Mouse (Mus musculus) liver, embryonic 11.5 days (tissue): ENCODE measurements around the gene Ppfibp2. TPM values are rescaled to one million over a fixed set of nuclear protein-coding genes. Genes with fewer than 3 reads are reported as not detected.

ENCODE experiments used
- ATAC-seq: fragments of 200-750 bp; cut with Nextera tagmentation; replicated peaks from 2 replicates; pipeline ENCODE4 v1.8.0; 2017; ENCODE audit warnings: moderate number of reproducible peaks, mild to moderate bottlenecking, moderate TSS enrichment, moderate library complexity; ENCODE audit not compliant: low FRiP score
- DNase-seq: peaks from one replicate; pipeline ENCODE4 v3.0.0-alpha.2; 2017; ENCODE audit warnings: low spot score
- H3K27ac ChIP-seq: fragments of 300-500 bp; sonication (generic); 2 replicates; pipeline ENCODE4 v1.5.1; 2014; ENCODE audit warnings: mild to moderate bottlenecking, low read depth, low read length, control low read depth
- H3K27me3 ChIP-seq: fragments of 300-500 bp; sonication (generic); replicated peaks from 2 replicates; pipeline ENCODE4 v1.6.1; 2014; ENCODE audit warnings: low read length, mixed read lengths; ENCODE audit not compliant: control insufficient read depth, insufficient read depth
- H3K36me3 ChIP-seq: fragments of 300-500 bp; sonication (generic); 2 replicates; pipeline ENCODE4 v1.6.1; 2014; ENCODE audit warnings: mild to moderate bottlenecking, low read length, moderate library complexity, mixed read lengths; ENCODE audit not compliant: control insufficient read depth, insufficient read depth
- H3K4me1 ChIP-seq: fragments of 300-500 bp; sonication (generic); replicated peaks from 2 replicates; pipeline ENCODE4 v1.6.1; 2014; ENCODE audit warnings: low read length, mixed read lengths; ENCODE audit not compliant: control insufficient read depth, insufficient read depth
- H3K4me2 ChIP-seq: fragments of 300-500 bp; sonication (generic); 2 replicates; pipeline ENCODE4 v1.6.1; 2014; ENCODE audit warnings: mild to moderate bottlenecking, control low read depth, moderate library complexity
- H3K4me3 ChIP-seq: fragments of 300-500 bp; sonication (generic); 2 replicates; pipeline ENCODE4 v1.5.1; 2014; ENCODE audit warnings: low read depth, low read length, control low read depth
- H3K9ac ChIP-seq: fragments of 300-500 bp; sonication (generic); 2 replicates; pipeline ENCODE4 v1.6.1; 2014; ENCODE audit warnings: low read depth, low read length, control low read depth
- H3K9me3 ChIP-seq: fragments of 300-500 bp; sonication (generic); 2 replicates; pipeline ENCODE4 v1.6.1; 2016; ENCODE audit warnings: low read length, inconsistent platforms, mixed read lengths; ENCODE audit not compliant: control insufficient read depth
- WGBS: fragments of 180-500 bp; shearing (Covaris S2); extraction: QIAGEN DNeasy Blood & Tissue Kit; methylation state at CpG from one replicate; pipeline ENCODE4 v1.1.7; 2014; 5-methylcytosine and 5-hydroxymethylcytosine counted together
- polyA plus RNA-seq: library from polyadenylated mRNA; unstranded; fragments of >200 nt; fragmentation: Nextera tagmentation; extraction: Ambion mirVana; gene quantifications from 2 replicates; pipeline ENCODE4 v1.2.1, GENCODE M21; 2014

The Ppfibp2 gene
- polyA plus RNA-seq, 1 experiment from 2014 or later = 9.1 TPM

- no peaks in the 10 kb centered on the region for H3K36me3 ChIP-seq
- ATAC-seq (no peak), DNase-seq (no peak)
- no peaks in the 10 kb centered on the region for H3K4me1 ChIP-seq
- H3K9ac ChIP-seq = no peak overlapping the region
- no peaks in the 10 kb centered on the region for H3K9me3 ChIP-seq
- no peaks in the 10 kb centered on the region for H3K27me3 ChIP-seq
- 47% methylated on average over 5 of the region's 5 CpGs for WGBS
- no peak overlapping the region for H3K4me3 ChIP-seq
- H3K4me2 ChIP-seq = no peak overlapping the region
- H3K27ac ChIP-seq = no peak overlapping the region
Measured at GRCm38 (mm10) chr7:107600651-107601050, 5.6 kb downstream of the Ppfibp2 start.

GRCm38 (mm10) chr7:107602505-107602904, 7.5 kb downstream of the Ppfibp2 start:
- Histone ChIP-seq H3K36me3 (no peaks in the 10 kb centered on the region), H3K9me3 (no peaks in the 10 kb centered on the region), H3K9ac (no peak overlapping the region), H3K4me1 (no peaks in the 10 kb centered on the region), H3K27ac (no peak overlapping the region), H3K4me2 (no peak overlapping the region), H3K27me3 (no peaks in the 10 kb centered on the region), H3K4me3 (no peak overlapping the region)
- no peak for ATAC-seq
- no peak for DNase-seq
- WGBS = 82% methylated on average over 4 of the region's 4 CpGs

DNA sequence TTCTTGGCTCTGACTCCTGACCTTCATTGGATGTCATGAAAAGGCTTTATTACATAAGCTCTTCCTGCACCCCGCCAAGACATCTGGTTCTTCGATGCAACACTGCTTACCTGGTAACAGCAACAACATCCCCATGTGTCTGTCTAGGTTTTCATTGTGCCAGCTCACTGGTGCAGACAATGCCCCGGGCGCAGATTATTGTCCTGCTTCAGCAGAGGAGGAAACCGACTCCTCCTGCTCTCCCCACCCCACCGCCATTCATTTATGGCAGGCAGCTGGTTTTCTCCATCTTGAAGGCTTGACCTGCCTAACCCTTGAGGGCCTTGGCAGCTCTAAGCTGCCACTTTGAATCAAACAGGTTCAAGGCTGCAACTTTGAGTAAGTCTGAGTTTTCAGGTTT, 7.9 kb downstream of the Ppfibp2 start:
- Histone ChIP-seq H3K36me3 (no peaks in the 10 kb centered on the region), H3K9ac (no peak overlapping the region), H3K27me3 (no peaks in the 10 kb centered on the region), H3K4me1 (no peaks in the 10 kb centered on the region), H3K4me3 (no peak overlapping the region), H3K9me3 (no peaks in the 10 kb centered on the region), H3K27ac (no peak overlapping the region), H3K4me2 (no peak overlapping the region)
- WGBS = 90% methylated on average over 6 of the region's 6 CpGs
- ATAC-seq = no peak
- no peak for DNase-seq

DNA sequence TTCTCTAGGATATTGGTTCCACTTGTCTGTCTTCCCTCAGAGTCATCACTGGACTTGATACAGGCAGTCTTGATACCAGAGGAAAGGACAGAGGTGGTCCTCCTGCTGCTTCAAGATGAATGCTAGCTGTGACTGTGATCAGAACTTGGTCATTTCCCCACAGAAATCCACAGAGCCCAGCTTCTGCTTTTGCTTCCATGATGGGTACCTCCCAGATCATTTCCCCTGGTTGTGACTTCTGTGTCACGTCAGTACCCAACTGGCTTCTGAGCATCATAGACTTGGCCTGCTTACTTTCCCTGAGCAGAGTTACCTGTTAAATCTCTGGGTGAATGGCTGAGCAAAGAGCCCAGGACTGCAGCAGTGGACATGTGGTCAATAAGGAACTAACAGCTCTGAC, 12.8 kb downstream of the Ppfibp2 start:
- Histone ChIP-seq H3K9ac (no peak overlapping the region), H3K27ac (no peak overlapping the region), H3K27me3 (no peaks in the 10 kb centered on the region), H3K36me3 (no peaks in the 10 kb centered on the region), H3K4me3 (no peak overlapping the region), H3K4me1 (no peaks in the 10 kb centered on the region), H3K9me3 (no peaks in the 10 kb centered on the region), H3K4me2 (no peak overlapping the region)
- ATAC-seq (no peak), DNase-seq (no peak)
- 66% methylated on average over 1 of the region's 1 CpGs for WGBS

DNA sequence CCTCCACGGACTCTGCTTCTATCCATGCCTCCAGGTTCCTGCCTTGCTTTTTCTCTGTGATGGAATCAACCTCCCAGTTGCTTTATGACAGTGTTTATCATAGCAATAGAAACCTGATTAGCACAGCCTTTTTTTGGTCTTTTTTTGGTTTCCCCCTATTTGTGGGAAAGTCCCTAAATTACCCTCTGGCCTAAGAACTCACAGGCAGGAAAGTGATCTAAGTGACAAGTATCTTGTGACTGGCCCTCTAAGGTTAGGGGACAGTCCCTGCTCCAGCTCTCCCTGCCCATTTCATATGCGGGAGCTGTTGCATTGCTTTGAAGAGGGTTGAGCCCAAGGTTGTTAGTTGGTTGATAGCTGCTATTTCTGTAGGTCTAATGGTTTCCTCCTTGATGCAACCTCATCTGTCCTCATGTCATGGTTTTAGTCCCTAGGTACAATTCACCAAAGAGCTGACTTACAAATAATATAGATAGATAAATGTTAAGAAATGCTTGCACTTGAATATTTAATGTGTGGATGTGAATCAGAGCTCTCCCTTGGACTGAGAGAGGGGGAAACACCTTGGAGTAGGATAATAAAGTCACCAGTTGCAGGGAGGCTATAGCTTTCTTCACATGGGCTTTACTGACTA, 14.7 kb downstream of the Ppfibp2 start:
- H3K4me3 ChIP-seq = no peak overlapping the region
- 100% methylated on average over 2 of the region's 2 CpGs for WGBS
- no peaks in the 10 kb centered on the region for H3K4me1 ChIP-seq
- H3K4me2 ChIP-seq = no peak overlapping the region
- no peak overlapping the region for H3K27ac ChIP-seq
- no peak overlapping the region for H3K9ac ChIP-seq
- no peaks in the 10 kb centered on the region for H3K36me3 ChIP-seq
- ATAC-seq (no peak), DNase-seq (no peak)
- no peaks in the 10 kb centered on the region for H3K27me3 ChIP-seq
- H3K9me3 ChIP-seq = no peaks in the 10 kb centered on the region

GRCm38 (mm10) chr7:107610880-107611279, 15.9 kb downstream of the Ppfibp2 start:
- Histone ChIP-seq H3K4me3 (no peak overlapping the region), H3K4me2 (no peak overlapping the region), H3K9ac (no peak overlapping the region), H3K36me3 (no peaks in the 10 kb centered on the region), H3K4me1 (no peaks in the 10 kb centered on the region), H3K27me3 (no peaks in the 10 kb centered on the region), H3K9me3 (no peaks in the 10 kb centered on the region), H3K27ac (no peak overlapping the region)
- DNase-seq = no peak
- no peak for ATAC-seq
- 63% methylated on average over 5 of the region's 5 CpGs for WGBS

DNA sequence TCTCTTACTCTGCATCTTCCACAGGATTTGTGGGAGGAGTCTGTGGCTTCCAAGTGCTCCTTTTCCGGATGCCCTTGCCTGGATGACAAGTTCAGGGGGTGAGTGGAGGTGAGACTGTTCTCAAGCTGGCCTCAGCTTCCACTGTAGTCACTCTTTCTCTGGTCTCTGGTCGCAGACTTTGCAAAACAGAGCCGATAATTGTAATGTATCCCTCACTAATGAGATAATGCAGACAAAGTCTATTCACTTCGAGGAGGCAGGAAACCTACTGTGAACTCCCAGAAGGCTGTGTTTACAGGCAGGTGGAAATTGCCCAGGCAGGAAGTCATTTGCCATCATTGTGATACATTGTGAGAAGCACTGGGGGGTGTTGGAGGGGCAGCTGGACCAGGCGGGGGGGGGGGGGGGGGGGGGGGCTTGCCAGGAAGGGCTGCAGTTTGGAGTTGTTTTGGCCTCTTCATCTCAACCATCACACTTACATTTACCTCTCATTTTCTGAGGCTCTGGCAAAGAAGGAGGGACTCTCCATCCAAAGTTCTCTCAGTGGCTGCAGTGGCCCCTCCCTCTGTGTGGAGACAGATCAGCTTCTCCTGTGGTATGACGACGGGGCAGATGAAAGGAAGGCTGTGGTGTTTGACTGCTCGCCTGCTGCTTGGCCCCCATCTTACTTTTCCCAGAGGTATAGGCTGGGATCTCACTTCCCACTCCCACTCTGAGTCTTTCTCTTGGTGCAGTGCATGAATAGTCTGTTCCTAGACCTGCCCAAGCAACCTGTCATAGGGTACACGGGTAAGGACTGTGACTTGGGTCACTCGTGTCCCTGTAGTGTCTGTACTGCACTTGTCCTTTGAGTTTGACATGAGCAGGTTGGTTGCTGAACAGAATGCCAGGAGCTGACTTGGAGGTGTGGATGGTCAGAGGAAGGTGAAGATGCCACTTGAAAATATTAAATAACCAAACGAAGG, 23.3 kb downstream of the Ppfibp2 start:
- no peaks in the 10 kb centered on the region for H3K4me1 ChIP-seq
- H3K4me2 ChIP-seq = no peak overlapping the region
- no peaks in the 10 kb centered on the region for H3K27me3 ChIP-seq
- H3K4me3 ChIP-seq = no peak overlapping the region
- ATAC-seq = no peak
- no peaks in the 10 kb centered on the region for H3K9me3 ChIP-seq
- no peak overlapping the region for H3K27ac ChIP-seq
- DNase-seq = no peak
- WGBS = 48% methylated on average over 10 of the region's 11 CpGs
- H3K9ac ChIP-seq = no peak overlapping the region
- H3K36me3 ChIP-seq = no peaks in the 10 kb centered on the region

- WGBS = 71% methylated on average over 4 of the region's 4 CpGs
- ATAC-seq (peak; percentile 19; the same call in 1 of the 2 replicates), DNase-seq (no peak)
Measured at GRCm38 (mm10) chr7:107619225-107619624, 24.2 kb downstream of the Ppfibp2 start.

More at GRCm38 (mm10) chr7:107619225-107619624, 24.2 kb downstream of the Ppfibp2 start:
- Histone ChIP-seq H3K4me3 (no peak overlapping the region), H3K27me3 (no peaks in the 10 kb centered on the region), H3K4me1 (no peaks in the 10 kb centered on the region), H3K4me2 (no peak overlapping the region), H3K27ac (no peak overlapping the region), H3K9me3 (no peaks in the 10 kb centered on the region), H3K36me3 (no peaks in the 10 kb centered on the region), H3K9ac (no peak overlapping the region)
